Mouse (Mus musculus): ENCODE data around the gene Angptl2.

- TF ChIP-seq CTCF (IDR thresholded peaks at IDR 0.05; ENCODE audit: low read depth), result no peak
- TF ChIP-seq EP300 (optimal IDR thresholded peaks at IDR 0.05), result no peak
Measured at GRCm38 (mm10) chr2:33221339-33221900, 5.6 kb downstream of the Angptl2 start.
